Mouse (Mus musculus): ENCODE measurements around the gene Spats2l. TPM values are rescaled to one million over a fixed set of nuclear protein-coding genes. Genes with fewer than 3 reads are reported as not detected.

Gene Spats2l
- polyA plus RNA-seq (2015; fragmentation: Illumina TruSeq; extraction: RNeasy Lipid Tissue Mini Kit (QIAGEN cat#74804); ENCODE audit: insufficient read depth, low replicate concordance) = 3.4 TPM

DNA sequence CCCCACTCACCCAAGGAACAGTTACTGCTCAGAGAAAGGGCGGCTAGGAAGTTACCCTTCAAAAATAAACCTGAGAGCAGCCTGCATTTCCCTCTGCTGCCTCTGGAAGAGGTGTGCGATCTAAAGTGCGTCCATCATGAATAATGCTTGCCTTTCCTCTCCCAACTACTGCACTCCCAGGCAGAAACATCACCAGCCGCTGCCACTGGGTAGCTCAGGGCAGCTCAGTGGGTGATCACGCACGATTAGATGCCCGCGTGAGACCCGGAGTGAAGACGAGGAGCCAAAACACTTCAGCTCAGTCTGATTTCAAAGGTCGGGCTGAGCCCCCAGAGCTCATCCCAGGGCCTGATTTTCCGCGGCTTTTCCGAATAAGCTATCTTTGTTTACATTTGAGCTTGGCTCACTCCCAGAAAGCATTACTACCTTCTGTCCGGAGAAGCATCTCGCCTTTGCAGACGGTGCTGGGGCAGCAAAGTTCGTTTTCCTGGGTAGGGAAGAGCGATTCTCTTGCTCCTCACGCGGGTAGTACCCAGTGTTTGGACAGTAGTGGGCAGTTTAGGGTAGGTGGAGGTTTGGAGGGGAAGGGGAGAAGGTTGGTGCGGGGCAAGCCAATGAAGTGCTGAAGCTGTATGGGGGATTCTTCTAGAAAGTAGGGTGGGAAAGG, at the start of gene Spats2l:
Spats2l (plus strand) TSS at position 162 of the 667 bp plus-strand sequence.

DNA sequence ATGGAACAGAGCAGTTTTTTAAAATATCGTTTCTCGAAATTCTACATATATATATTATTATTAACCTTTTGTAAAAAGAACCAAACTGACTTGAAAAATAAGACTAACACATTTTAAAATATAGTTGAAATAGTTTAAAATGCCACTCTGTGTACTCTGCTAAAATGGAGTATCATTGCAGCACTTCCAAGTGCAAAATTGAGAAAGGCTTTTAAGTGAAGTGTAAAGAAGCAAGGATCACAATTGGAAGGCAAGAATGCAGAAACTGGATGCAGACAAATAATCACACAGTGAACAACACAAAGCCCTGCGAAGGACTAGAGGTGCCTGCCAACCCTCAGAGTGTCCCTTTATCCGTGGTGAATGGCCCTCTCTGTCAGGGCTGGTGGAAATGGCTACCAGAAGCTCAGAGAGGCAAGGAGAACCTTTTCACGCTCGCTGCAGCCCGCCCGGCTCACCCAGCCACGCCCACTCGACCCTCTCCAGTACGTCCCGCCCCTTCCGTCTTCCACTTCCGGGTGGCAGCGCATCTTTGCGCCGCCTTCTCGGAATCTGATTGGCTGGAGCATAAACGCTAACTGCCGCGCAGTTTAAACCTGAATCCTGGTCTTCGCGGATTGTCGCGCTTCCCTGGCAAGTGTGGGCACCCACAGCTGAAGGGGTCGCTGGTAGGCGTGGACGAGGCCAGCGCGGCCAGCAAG, 221.6 kb downstream of the Spats2l start, which contains the start of gene Sgo2a:
Sgo2a (plus strand) TSS at position 540 of the 701 bp plus-strand sequence.

Other genes starting within 250 kb of the Spats2l start
- 4.6 TPM for gene Sgo2a, start 221.8 kb downstream of the Spats2l start, polyA plus RNA-seq (2015; fragmentation: Illumina TruSeq; extraction: RNeasy Lipid Tissue Mini Kit (QIAGEN cat#74804); ENCODE audit: insufficient read depth, low replicate concordance)
- gene Kctd18, start 244.8 kb downstream of the Spats2l start, polyA plus RNA-seq (2015; fragmentation: Illumina TruSeq; extraction: RNeasy Lipid Tissue Mini Kit (QIAGEN cat#74804); ENCODE audit: insufficient read depth, low replicate concordance) = 37.3 TPM